Mouse (Mus musculus): ENCODE results near the gene Ppcdc. TPM values are rescaled to one million over a fixed set of nuclear protein-coding genes. Genes with fewer than 3 reads are reported as not detected.

The Ppcdc gene
- polyA plus RNA-seq, 1 experiment from 2014 or later, result 26.5 TPM

DNA sequence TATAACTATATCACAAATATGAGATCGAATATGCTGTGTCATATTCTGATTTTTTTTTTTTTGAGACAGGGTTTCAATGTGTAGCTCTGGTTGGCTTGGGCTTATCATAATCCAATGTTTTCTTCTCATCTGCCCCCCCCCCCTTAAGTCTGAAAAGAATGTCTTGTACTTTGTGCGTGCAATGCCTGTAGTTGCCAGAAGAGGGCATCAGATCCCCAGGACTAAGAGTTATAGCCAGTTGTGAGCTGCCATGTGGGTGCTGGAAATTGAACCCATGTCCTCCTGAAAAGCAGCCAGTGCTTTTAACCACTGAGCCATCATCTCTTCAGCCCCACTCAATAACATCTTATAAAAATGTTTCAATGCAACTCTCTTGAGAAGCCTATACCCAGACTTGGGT is 19.8 kb upstream of the Ppcdc start:
- Histone ChIP-seq H3K4me3 (ENCODE audit: low read depth, low read length) (no peak overlapping the region), H3K27ac (replicated peaks; ENCODE audit: low read depth, low read length) (no peak overlapping the region), H3K27me3 (ENCODE audit: control insufficient read depth, insufficient read depth, low read length) (no peaks in the 10 kb centered on the region), H3K36me3 (ENCODE audit: control insufficient read depth, insufficient read depth, low read length) (no peaks in the 10 kb centered on the region), H3K4me2 (ENCODE audit: low read depth, severe bottlenecking) (no peak overlapping the region), H3K9me3 (ENCODE audit: control insufficient read depth, low read length) (no peaks in the 10 kb centered on the region), H3K4me1 (ENCODE audit: control insufficient read depth, insufficient read depth, low read length) (no peaks in the 10 kb centered on the region), H3K9ac (ENCODE audit: low read length) (no peak overlapping the region)
- DNase-seq (ENCODE audit: low spot score) (no peak), ATAC-seq (ENCODE audit: insufficient number of reproducible peaks, low FRiP score, low TSS enrichment, low read depth) (no peak)
- WGBS, result 95% methylated on average over 2 of the region's 2 CpGs

GRCm38 (mm10) chr9:57453516-57453915 is 13.6 kb upstream of the Ppcdc start:
- Histone ChIP-seq H3K27me3 (ENCODE audit: control insufficient read depth, insufficient read depth, low read length) (no peaks in the 10 kb centered on the region), H3K4me1 (ENCODE audit: control insufficient read depth, insufficient read depth, low read length) (no peaks in the 10 kb centered on the region), H3K36me3 (ENCODE audit: control insufficient read depth, insufficient read depth, low read length) (no peaks in the 10 kb centered on the region), H3K9ac (ENCODE audit: low read length) (no peak overlapping the region), H3K4me2 (ENCODE audit: low read depth, severe bottlenecking) (no peak overlapping the region), H3K9me3 (ENCODE audit: control insufficient read depth, low read length) (no peaks in the 10 kb centered on the region), H3K27ac (replicated peaks; ENCODE audit: low read depth, low read length) (no peak overlapping the region), H3K4me3 (ENCODE audit: low read depth, low read length) (no peak overlapping the region)
- ATAC-seq (ENCODE audit: insufficient number of reproducible peaks, low FRiP score, low TSS enrichment, low read depth), result no peak
- no peak for DNase-seq (ENCODE audit: low spot score)
- WGBS, result 83% methylated on average over 4 of the region's 4 CpGs

GRCm38 (mm10) chr9:57452624-57453462 is 12.9 kb upstream of the Ppcdc start:
- H3K36me3 ChIP-seq (ENCODE audit: control insufficient read depth, insufficient read depth, low read length), result no peaks in the 10 kb centered on the region
- no peak overlapping the region for H3K27ac ChIP-seq (replicated peaks; ENCODE audit: low read depth, low read length)
- WGBS, result 81% methylated on average over 8 of the region's 8 CpGs
- ATAC-seq (ENCODE audit: insufficient number of reproducible peaks, low FRiP score, low TSS enrichment, low read depth), result no peak
- H3K4me3 ChIP-seq (ENCODE audit: low read depth, low read length), result no peak overlapping the region
- no peaks in the 10 kb centered on the region for H3K27me3 ChIP-seq (ENCODE audit: control insufficient read depth, insufficient read depth, low read length)
- H3K9ac ChIP-seq (ENCODE audit: low read length), result no peak overlapping the region
- no peaks in the 10 kb centered on the region for H3K4me1 ChIP-seq (ENCODE audit: control insufficient read depth, insufficient read depth, low read length)
- no peaks in the 10 kb centered on the region for H3K9me3 ChIP-seq (ENCODE audit: control insufficient read depth, low read length)
- DNase-seq (ENCODE audit: low spot score), result no peak
- H3K4me2 ChIP-seq (ENCODE audit: low read depth, severe bottlenecking), result no peak overlapping the region

DNA sequence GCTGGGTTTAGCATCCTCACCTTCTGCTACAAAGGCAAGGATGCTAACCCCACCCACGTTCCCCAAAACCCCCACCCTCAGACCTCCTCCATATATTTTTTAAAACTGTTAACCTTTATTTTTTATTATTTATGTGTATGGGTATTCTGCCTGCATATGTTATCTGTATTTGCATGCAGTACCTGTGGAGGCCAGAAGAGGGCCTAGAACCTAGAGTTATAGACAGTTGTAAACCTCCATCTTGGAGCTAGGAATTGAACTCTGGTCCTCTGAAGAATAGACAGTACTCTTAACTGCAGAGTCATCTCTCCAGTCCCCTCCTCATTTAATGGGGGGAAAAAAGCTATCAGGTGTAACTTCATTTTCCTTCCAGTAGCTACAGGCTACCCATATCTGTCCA is 9.8 kb upstream of the Ppcdc start:
- H3K27ac ChIP-seq (replicated peaks; ENCODE audit: low read depth, low read length), result no peak overlapping the region
- H3K4me1 ChIP-seq (ENCODE audit: control insufficient read depth, insufficient read depth, low read length), result no peaks in the 10 kb centered on the region
- H3K36me3 ChIP-seq (ENCODE audit: control insufficient read depth, insufficient read depth, low read length), result no peaks in the 10 kb centered on the region
- no peak overlapping the region for H3K4me2 ChIP-seq (ENCODE audit: low read depth, severe bottlenecking)
- H3K4me3 ChIP-seq (ENCODE audit: low read depth, low read length), result no peak overlapping the region
- DNase-seq (ENCODE audit: low spot score), result no peak
- no peaks in the 10 kb centered on the region for H3K27me3 ChIP-seq (ENCODE audit: control insufficient read depth, insufficient read depth, low read length)
- 71% methylated on average over 1 of the region's 1 CpGs for WGBS
- H3K9ac ChIP-seq (ENCODE audit: low read length), result no peak overlapping the region
- no peak for ATAC-seq (ENCODE audit: insufficient number of reproducible peaks, low FRiP score, low TSS enrichment, low read depth)
- no peaks in the 10 kb centered on the region for H3K9me3 ChIP-seq (ENCODE audit: control insufficient read depth, low read length)

GRCm38 (mm10) chr9:57440620-57441019 is 696 bp upstream of the Ppcdc start:
- no peak for ATAC-seq (ENCODE audit: insufficient number of reproducible peaks, low FRiP score, low TSS enrichment, low read depth)
- Histone ChIP-seq H3K4me2 (ENCODE audit: low read depth, severe bottlenecking) (no peak overlapping the region), H3K9me3 (ENCODE audit: control insufficient read depth, low read length) (no peaks in the 10 kb centered on the region), H3K27ac (replicated peaks; ENCODE audit: low read depth, low read length) (no peak overlapping the region), H3K4me3 (ENCODE audit: low read depth, low read length) (no peak overlapping the region), H3K9ac (ENCODE audit: low read length) (no peak overlapping the region), H3K27me3 (ENCODE audit: control insufficient read depth, insufficient read depth, low read length) (no peaks in the 10 kb centered on the region), H3K36me3 (ENCODE audit: control insufficient read depth, insufficient read depth, low read length) (no peaks in the 10 kb centered on the region), H3K4me1 (ENCODE audit: control insufficient read depth, insufficient read depth, low read length) (0 out of 2 replicates have a peak, but pooled peaks cover 4% of the 10 kb centered on the region)
- WGBS, result 100% methylated on average over 1 of the region's 1 CpGs
- no peak for DNase-seq (ENCODE audit: low spot score)

DNA sequence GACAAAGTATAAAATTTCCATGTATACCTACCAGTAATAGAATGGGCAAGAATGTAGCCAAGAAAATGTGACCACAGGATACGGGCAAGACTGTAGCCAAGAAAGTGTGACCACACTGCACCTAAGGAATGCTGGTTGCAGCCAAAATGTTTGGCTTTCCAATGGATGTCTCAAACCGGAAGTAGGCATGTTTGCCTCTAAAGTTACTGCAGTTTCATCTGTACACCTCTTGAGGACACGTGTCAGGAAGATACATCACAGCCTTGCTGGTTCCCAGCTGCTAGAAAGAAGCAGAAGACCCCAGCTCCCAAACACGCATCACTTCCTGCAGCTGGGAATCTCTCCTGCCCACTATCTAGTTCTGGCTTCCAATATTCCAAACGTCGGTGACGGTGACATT is 841 bp downstream of the Ppcdc start:
- Histone ChIP-seq H3K4me3 (ENCODE audit: low read depth, low read length) (no peak overlapping the region), H3K4me1 (ENCODE audit: control insufficient read depth, insufficient read depth, low read length) (0 out of 2 replicates have a peak, but pooled peaks cover 4% of the 10 kb centered on the region), H3K4me2 (ENCODE audit: low read depth, severe bottlenecking) (peak overlapping the region; percentile 69), H3K36me3 (ENCODE audit: control insufficient read depth, insufficient read depth, low read length) (no peaks in the 10 kb centered on the region), H3K27me3 (ENCODE audit: control insufficient read depth, insufficient read depth, low read length) (no peaks in the 10 kb centered on the region), H3K9me3 (ENCODE audit: control insufficient read depth, low read length) (no peaks in the 10 kb centered on the region), H3K9ac (ENCODE audit: low read length) (peak overlapping the region; percentile 72), H3K27ac (replicated peaks; ENCODE audit: low read depth, low read length) (no peak overlapping the region)
- WGBS, result 69% methylated on average over 7 of the region's 7 CpGs
- DNase-seq (ENCODE audit: low spot score), result no peak
- ATAC-seq (ENCODE audit: insufficient number of reproducible peaks, low FRiP score, low TSS enrichment, low read depth), result no peak

DNA sequence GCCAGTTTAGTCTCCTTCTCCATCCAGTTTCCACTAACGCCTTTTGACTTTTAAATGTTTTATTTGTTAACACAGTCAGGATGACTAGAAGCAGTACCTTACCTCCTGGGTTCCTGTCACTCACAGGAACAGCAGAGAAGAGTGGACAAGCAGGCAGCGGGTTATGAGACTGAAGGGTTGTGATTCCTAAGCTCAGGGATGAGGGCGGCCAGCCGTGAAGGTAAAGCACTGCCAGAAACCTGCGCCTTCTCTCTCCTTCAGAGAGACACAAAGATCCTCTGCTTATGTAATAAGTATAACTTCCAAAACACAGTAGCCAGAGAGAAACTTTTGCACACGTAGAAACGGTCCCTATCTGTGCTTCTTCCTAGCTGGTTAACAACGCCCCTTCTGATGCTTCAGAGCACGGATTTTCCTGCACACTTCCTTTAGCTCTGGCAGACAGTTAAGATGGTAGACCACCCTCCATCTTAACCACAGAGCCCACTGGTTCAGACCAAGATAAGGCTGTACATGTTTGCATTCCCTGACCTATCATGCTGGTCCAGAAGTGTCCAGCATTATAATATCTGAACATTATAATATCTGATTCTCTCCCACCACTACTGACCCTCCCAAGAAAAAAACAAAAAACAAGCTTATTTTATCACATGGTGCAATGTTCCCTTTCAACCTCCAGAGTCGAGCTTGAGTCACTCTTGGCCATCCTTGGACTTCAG is 1.9 kb downstream of the Ppcdc start:
- WGBS, result 88% methylated on average over 10 of the region's 10 CpGs
- no peak overlapping the region for H3K4me2 ChIP-seq (ENCODE audit: low read depth, severe bottlenecking)
- no peak overlapping the region for H3K9ac ChIP-seq (ENCODE audit: low read length)
- H3K4me3 ChIP-seq (ENCODE audit: low read depth, low read length), result no peak overlapping the region
- no peaks in the 10 kb centered on the region for H3K27me3 ChIP-seq (ENCODE audit: control insufficient read depth, insufficient read depth, low read length)
- H3K36me3 ChIP-seq (ENCODE audit: control insufficient read depth, insufficient read depth, low read length), result no peaks in the 10 kb centered on the region
- H3K4me1 ChIP-seq (ENCODE audit: control insufficient read depth, insufficient read depth, low read length), result peaks cover 10% of the 10 kb centered on the region
- ATAC-seq (ENCODE audit: insufficient number of reproducible peaks, low FRiP score, low TSS enrichment, low read depth) (no peak), DNase-seq (ENCODE audit: low spot score) (no peak)
- H3K27ac ChIP-seq (replicated peaks; ENCODE audit: low read depth, low read length), result no peak overlapping the region
- no peaks in the 10 kb centered on the region for H3K9me3 ChIP-seq (ENCODE audit: control insufficient read depth, low read length)

- no peaks in the 10 kb centered on the region for H3K36me3 ChIP-seq (ENCODE audit: control insufficient read depth, insufficient read depth, low read length)
- H3K4me2 ChIP-seq (ENCODE audit: low read depth, severe bottlenecking), result no peak overlapping the region
- no peak overlapping the region for H3K9ac ChIP-seq (ENCODE audit: low read length)
- no peak overlapping the region for H3K4me3 ChIP-seq (ENCODE audit: low read depth, low read length)
- WGBS, result 84% methylated on average over 5 of the region's 5 CpGs
- no peak for DNase-seq (ENCODE audit: low spot score)
- no peak overlapping the region for H3K27ac ChIP-seq (replicated peaks; ENCODE audit: low read depth, low read length)
- no peaks in the 10 kb centered on the region for H3K9me3 ChIP-seq (ENCODE audit: control insufficient read depth, low read length)
- H3K27me3 ChIP-seq (ENCODE audit: control insufficient read depth, insufficient read depth, low read length), result no peaks in the 10 kb centered on the region
- peaks cover 11% of the 10 kb centered on the region for H3K4me1 ChIP-seq (ENCODE audit: control insufficient read depth, insufficient read depth, low read length)
- no peak for ATAC-seq (ENCODE audit: insufficient number of reproducible peaks, low FRiP score, low TSS enrichment, low read depth)
These were observed 3.8 kb downstream of the Ppcdc start for GRCm38 (mm10) chr9:57436166-57436565.
